Mouse (Mus musculus) kidney, adult 2 months (tissue): ENCODE data around the gene H60c. TPM values are rescaled to one million over a fixed set of nuclear protein-coding genes. Genes with fewer than 3 reads are reported as not detected.
"Not testable (repeated sequence)": the region's sequence is repeated elsewhere in the genome, so short reads cannot be mapped to it uniquely, and the experiment has no call there.

Source experiments
- DNase-seq: peaks from one replicate; pipeline ENCODE4 v3.0.0; 2021
- H3K27ac ChIP-seq: fragments of 200-500 bp; 2 replicates; pipeline ENCODE4 v1.5.1; 2012; ENCODE audit warnings: low read depth, low read length, control low read depth, inconsistent platforms; ENCODE audit not compliant: insufficient read depth
- H3K27me3 ChIP-seq: fragments of 200-500 bp; replicated peaks from 2 replicates; pipeline ENCODE4 v1.6.1; 2012; ENCODE audit warnings: mild to moderate bottlenecking, moderate library complexity, low read length, inconsistent platforms; ENCODE audit not compliant: control insufficient read depth, insufficient read depth
- H3K36me3 ChIP-seq: fragments of 200-500 bp; 2 replicates; pipeline ENCODE4 v1.6.1; 2012; ENCODE audit warnings: mild to moderate bottlenecking, moderate library complexity, low read length, inconsistent platforms; ENCODE audit not compliant: control insufficient read depth, insufficient read depth
- H3K4me1 ChIP-seq: fragments of 200-500 bp; 2 replicates; pipeline ENCODE4 v1.6.1; 2011; ENCODE audit warnings: low read length; ENCODE audit not compliant: control insufficient read depth, insufficient read depth
- H3K4me3 ChIP-seq: fragments of 200-500 bp; 2 replicates; pipeline ENCODE4 v1.5.1; 2011; ENCODE audit warnings: mild to moderate bottlenecking, low read depth, low read length, control low read depth; ENCODE audit not compliant: insufficient read depth
- CTCF ChIP-seq: fragments of 200-500 bp; conservative IDR thresholded peaks from 2 replicates; pipeline ENCODE4 v1.5.1; 2011; ENCODE audit warnings: low read depth, mild to moderate bottlenecking, control low read depth, low read length, moderate library complexity, mixed read lengths; ENCODE audit not compliant: insufficient read depth, insufficient read length
- POLR2A ChIP-seq: fragments of 200-500 bp; IDR thresholded peaks from one replicate; pipeline ENCODE4 v1.6.1; 2011; ENCODE audit warnings: low read depth, low read length, control low read depth
- WGBS: fragments of 180-500 bp; shearing (Covaris S2); methylation state at CpG from one replicate; pipeline ENCODE4 v1.1.7; 2018; 5-methylcytosine and 5-hydroxymethylcytosine counted together
- polyA plus RNA-seq: library from polyadenylated mRNA; depleted of rRNA; stranded (reverse); fragments of >200 nt; gene quantifications from 2 replicates; pipeline ENCODE4 v1.2.3, GENCODE M21; 2012; rRNA removed

H60c gene
- polyA plus RNA-seq, 1 experiment: not detected

- TF ChIP-seq POLR2A (no peak), CTCF (no peak)
- 61% methylated on average over 2 of the region's 2 CpGs for WGBS
Measured at GRCm38 (mm10) chr10:3266729-3267128, 842 bp downstream of the H60c start.

GRCm38 (mm10) chr10:3262784-3263183, 4.8 kb downstream of the H60c start:
- WGBS: 62% methylated on average over 2 of the region's 2 CpGs
- DNase-seq: no peak
- Histone ChIP-seq H3K4me1 (no peaks in the 10 kb centered on the region), H3K36me3 (no peaks in the 10 kb centered on the region), H3K4me3 (no peak overlapping the region), H3K27me3 (no peaks in the 10 kb centered on the region), H3K27ac (no peak overlapping the region)
- no peak for TF ChIP-seq POLR2A
- TF ChIP-seq CTCF: no peak

More at GRCm38 (mm10) chr10:3266729-3267128, 842 bp downstream of the H60c start:
- Histone ChIP-seq H3K27me3 (no peaks in the 10 kb centered on the region), H3K36me3 (no peaks in the 10 kb centered on the region), H3K27ac (no peak overlapping the region), H3K4me3 (no peak overlapping the region), H3K4me1 (no peaks in the 10 kb centered on the region)
- no peak for DNase-seq

- Histone ChIP-seq H3K36me3 (no peaks in the 10 kb centered on the region), H3K4me3 (no peak overlapping the region), H3K4me1 (no peaks in the 10 kb centered on the region), H3K27ac (no peak overlapping the region), H3K27me3 (no peaks in the 10 kb centered on the region)
- TF ChIP-seq POLR2A: no peak
- no peak for TF ChIP-seq CTCF
- WGBS: 85% methylated on average over 3 of the region's 3 CpGs
- no peak for DNase-seq
Measured at GRCm38 (mm10) chr10:3257391-3257790, 10.2 kb downstream of the H60c start.

GRCm38 (mm10) chr10:3238436-3238835, 29.1 kb downstream of the H60c start:
- H3K27ac ChIP-seq, H3K4me3 ChIP-seq, DNase-seq, H3K27me3 ChIP-seq, H3K4me1 ChIP-seq, H3K36me3 ChIP-seq: not testable (repeated sequence)
- WGBS: 75% methylated on average over 5 of the region's 5 CpGs

- no peak overlapping the region for H3K4me3 ChIP-seq
- DNase-seq: no peak
- no peaks in the 10 kb centered on the region for H3K36me3 ChIP-seq
- no peaks in the 10 kb centered on the region for H3K27me3 ChIP-seq
- H3K4me1 ChIP-seq: no peaks in the 10 kb centered on the region
- no peak for TF ChIP-seq POLR2A
- no peak for TF ChIP-seq CTCF
- H3K27ac ChIP-seq: no peak overlapping the region
- WGBS: 59% methylated on average over 5 of the region's 5 CpGs
Measured at GRCm38 (mm10) chr10:3236638-3237270, 30.8 kb downstream of the H60c start.

- Histone ChIP-seq H3K27me3 (no peaks in the 10 kb centered on the region), H3K4me1 (no peaks in the 10 kb centered on the region), H3K4me3 (no peak overlapping the region), H3K27ac (no peak overlapping the region), H3K36me3 (no peaks in the 10 kb centered on the region)
- WGBS: 63% methylated on average over 2 of the region's 2 CpGs
- DNase-seq: peak; percentile 16
- TF ChIP-seq CTCF (no peak), POLR2A (no peak)
Measured at GRCm38 (mm10) chr10:3228447-3229195, 39.0 kb downstream of the H60c start.

Other genes with a start within 250 kb of the H60c start
- 0.10 and 0.38 TPM in 2 replicates for gene Ppp1r14c, start 98.3 kb upstream of the H60c start, polyA plus RNA-seq